Mouse (Mus musculus): ENCODE measurements around the gene Prkcd. TPM values are rescaled to one million over a fixed set of nuclear protein-coding genes. Genes with fewer than 3 reads are reported as not detected.
A peak's percentile ranks its signal among the peaks of the same experiment; 100 is the strongest.

Gene Prkcd
- polyA plus RNA-seq, 1 experiment = 47.5 TPM

DNA sequence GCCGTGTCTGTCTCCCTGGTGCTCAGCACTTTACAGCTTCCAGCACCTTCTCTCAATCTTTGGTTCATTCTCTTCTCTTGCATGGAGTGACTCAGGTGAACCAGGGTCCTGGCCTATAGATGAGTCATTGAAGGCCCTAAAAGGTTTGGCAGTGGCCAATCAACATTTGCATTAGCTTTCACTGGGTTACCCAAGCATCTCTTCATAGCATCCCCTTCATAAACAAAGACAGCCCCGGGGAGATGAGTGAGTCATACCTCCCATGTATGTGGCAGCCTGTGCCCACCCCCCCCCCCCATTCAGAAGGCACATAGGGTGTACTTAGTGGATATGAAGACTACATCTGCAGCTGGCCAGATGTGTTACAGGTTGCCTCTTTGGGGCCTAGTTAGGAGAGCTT lies 69.4 kb downstream of the Prkcd start:
- H3K36me3 ChIP-seq (ENCODE audit: control insufficient read depth, insufficient read depth, low read length, poor library complexity, severe bottlenecking) = peaks cover 48% of the 10 kb centered on the region
- H3K4me3 ChIP-seq (ENCODE audit: low read depth, low read length) = no peak overlapping the region
- H3K27me3 ChIP-seq (ENCODE audit: control insufficient read depth, insufficient read depth, low read length, poor library complexity, severe bottlenecking) = no peaks in the 10 kb centered on the region
- no peak overlapping the region for H3K9ac ChIP-seq (ENCODE audit: low read depth, poor library complexity, severe bottlenecking)
- no peak overlapping the region for H3K27ac ChIP-seq (ENCODE audit: insufficient read depth, low read length)
- TF ChIP-seq CTCF (IDR thresholded peaks at IDR 0.05; ENCODE audit: low read depth, low read length) (no peak), EP300 (IDR thresholded peaks at IDR 0.05; ENCODE audit: insufficient read depth, low read depth, low read length) (no peak), POLR2A (IDR thresholded peaks at IDR 0.05; ENCODE audit: insufficient read depth, low read length) (no peak)
- peaks cover 2% of the 10 kb centered on the region for H3K4me1 ChIP-seq (ENCODE audit: control insufficient read depth, insufficient read depth, low read length)
- H3K9me3 ChIP-seq (replicated peaks; ENCODE audit: control insufficient read depth, insufficient read depth, low read length, poor library complexity, severe bottlenecking) = no peaks in the 10 kb centered on the region

DNA sequence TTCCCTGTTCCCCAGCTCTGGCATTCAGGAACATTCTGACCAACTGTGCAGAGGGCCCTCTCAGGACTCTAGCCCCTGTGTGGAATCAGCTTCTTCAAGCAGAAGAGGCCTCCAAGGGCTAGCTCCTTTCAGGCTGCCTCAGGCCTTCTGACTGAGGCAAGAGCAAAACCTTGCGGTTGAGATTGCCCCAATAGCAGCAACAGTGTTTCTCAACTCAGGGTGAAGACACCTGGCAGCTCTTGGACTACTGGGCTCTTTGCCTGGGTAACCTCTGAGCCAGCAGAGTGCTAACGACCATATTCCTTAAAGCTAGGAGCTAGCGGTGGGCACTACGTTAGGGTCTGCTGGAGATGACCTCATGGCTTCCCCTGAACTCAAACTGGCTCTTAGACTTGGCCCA lies 72.8 kb downstream of the Prkcd start:
- TF ChIP-seq POLR2A (IDR thresholded peaks at IDR 0.05; ENCODE audit: insufficient read depth, low read length) = no peak
- no peak for TF ChIP-seq CTCF (IDR thresholded peaks at IDR 0.05; ENCODE audit: low read depth, low read length)
- TF ChIP-seq EP300 (IDR thresholded peaks at IDR 0.05; ENCODE audit: insufficient read depth, low read depth, low read length) = no peak
- H3K9ac ChIP-seq (ENCODE audit: low read depth, poor library complexity, severe bottlenecking) = no peak overlapping the region
- H3K4me1 ChIP-seq (ENCODE audit: control insufficient read depth, insufficient read depth, low read length) = peaks cover 2% of the 10 kb centered on the region
- peaks cover 24% of the 10 kb centered on the region for H3K36me3 ChIP-seq (ENCODE audit: control insufficient read depth, insufficient read depth, low read length, poor library complexity, severe bottlenecking)
- no peaks in the 10 kb centered on the region for H3K9me3 ChIP-seq (replicated peaks; ENCODE audit: control insufficient read depth, insufficient read depth, low read length, poor library complexity, severe bottlenecking)
- H3K27me3 ChIP-seq (ENCODE audit: control insufficient read depth, insufficient read depth, low read length, poor library complexity, severe bottlenecking) = no peaks in the 10 kb centered on the region
- H3K4me3 ChIP-seq (ENCODE audit: low read depth, low read length) = no peak overlapping the region
- no peak overlapping the region for H3K27ac ChIP-seq (ENCODE audit: insufficient read depth, low read length)

DNA sequence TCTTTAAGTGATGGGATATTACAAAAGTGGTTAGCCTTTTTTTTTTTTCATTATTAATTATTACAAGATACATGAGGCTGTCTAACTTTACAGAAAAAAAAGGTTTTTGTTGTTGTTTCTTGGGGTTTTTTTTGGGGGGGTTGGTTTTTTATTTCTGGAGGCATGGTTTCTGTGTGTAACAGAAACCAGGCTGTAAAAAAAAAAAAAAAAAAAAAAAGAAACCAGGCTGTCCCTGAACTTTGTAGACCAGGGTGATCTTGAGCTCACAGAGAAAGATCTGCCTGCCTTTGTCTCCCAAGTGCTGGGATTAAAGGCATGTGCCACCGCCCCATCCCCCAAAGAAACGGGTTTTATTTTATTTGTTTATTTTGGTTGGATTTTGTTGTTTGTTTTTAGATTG lies 74.0 kb downstream of the Prkcd start:
- H3K4me1 ChIP-seq (ENCODE audit: control insufficient read depth, insufficient read depth, low read length) = peaks cover 1% of the 10 kb centered on the region
- H3K9me3 ChIP-seq (replicated peaks; ENCODE audit: control insufficient read depth, insufficient read depth, low read length, poor library complexity, severe bottlenecking) = no peaks in the 10 kb centered on the region
- TF ChIP-seq CTCF (IDR thresholded peaks at IDR 0.05; ENCODE audit: low read depth, low read length) = no peak
- TF ChIP-seq POLR2A (IDR thresholded peaks at IDR 0.05; ENCODE audit: insufficient read depth, low read length) = no peak
- TF ChIP-seq EP300 (IDR thresholded peaks at IDR 0.05; ENCODE audit: insufficient read depth, low read depth, low read length) = no peak
- H3K9ac ChIP-seq (ENCODE audit: low read depth, poor library complexity, severe bottlenecking) = no peak overlapping the region
- no peak overlapping the region for H3K27ac ChIP-seq (ENCODE audit: insufficient read depth, low read length)
- H3K27me3 ChIP-seq (ENCODE audit: control insufficient read depth, insufficient read depth, low read length, poor library complexity, severe bottlenecking) = no peaks in the 10 kb centered on the region
- H3K4me3 ChIP-seq (ENCODE audit: low read depth, low read length) = no peak overlapping the region
- peaks cover 24% of the 10 kb centered on the region for H3K36me3 ChIP-seq (ENCODE audit: control insufficient read depth, insufficient read depth, low read length, poor library complexity, severe bottlenecking)

- no peak overlapping the region for H3K9ac ChIP-seq (ENCODE audit: low read depth, poor library complexity, severe bottlenecking)
- H3K9me3 ChIP-seq (replicated peaks; ENCODE audit: control insufficient read depth, insufficient read depth, low read length, poor library complexity, severe bottlenecking) = no peaks in the 10 kb centered on the region
- peaks cover 22% of the 10 kb centered on the region for H3K36me3 ChIP-seq (ENCODE audit: control insufficient read depth, insufficient read depth, low read length, poor library complexity, severe bottlenecking)
- H3K4me1 ChIP-seq (ENCODE audit: control insufficient read depth, insufficient read depth, low read length) = peaks cover 1% of the 10 kb centered on the region
- no peak overlapping the region for H3K4me3 ChIP-seq (ENCODE audit: low read depth, low read length)
- TF ChIP-seq CTCF (IDR thresholded peaks at IDR 0.05; ENCODE audit: low read depth, low read length) (no peak), POLR2A (IDR thresholded peaks at IDR 0.05; ENCODE audit: insufficient read depth, low read length) (no peak), EP300 (IDR thresholded peaks at IDR 0.05; ENCODE audit: insufficient read depth, low read depth, low read length) (no peak)
- no peaks in the 10 kb centered on the region for H3K27me3 ChIP-seq (ENCODE audit: control insufficient read depth, insufficient read depth, low read length, poor library complexity, severe bottlenecking)
- no peak overlapping the region for H3K27ac ChIP-seq (ENCODE audit: insufficient read depth, low read length)
Observed at GRCm38 (mm10) chr14:30551509-30551908, 74.5 kb downstream of the Prkcd start.

DNA sequence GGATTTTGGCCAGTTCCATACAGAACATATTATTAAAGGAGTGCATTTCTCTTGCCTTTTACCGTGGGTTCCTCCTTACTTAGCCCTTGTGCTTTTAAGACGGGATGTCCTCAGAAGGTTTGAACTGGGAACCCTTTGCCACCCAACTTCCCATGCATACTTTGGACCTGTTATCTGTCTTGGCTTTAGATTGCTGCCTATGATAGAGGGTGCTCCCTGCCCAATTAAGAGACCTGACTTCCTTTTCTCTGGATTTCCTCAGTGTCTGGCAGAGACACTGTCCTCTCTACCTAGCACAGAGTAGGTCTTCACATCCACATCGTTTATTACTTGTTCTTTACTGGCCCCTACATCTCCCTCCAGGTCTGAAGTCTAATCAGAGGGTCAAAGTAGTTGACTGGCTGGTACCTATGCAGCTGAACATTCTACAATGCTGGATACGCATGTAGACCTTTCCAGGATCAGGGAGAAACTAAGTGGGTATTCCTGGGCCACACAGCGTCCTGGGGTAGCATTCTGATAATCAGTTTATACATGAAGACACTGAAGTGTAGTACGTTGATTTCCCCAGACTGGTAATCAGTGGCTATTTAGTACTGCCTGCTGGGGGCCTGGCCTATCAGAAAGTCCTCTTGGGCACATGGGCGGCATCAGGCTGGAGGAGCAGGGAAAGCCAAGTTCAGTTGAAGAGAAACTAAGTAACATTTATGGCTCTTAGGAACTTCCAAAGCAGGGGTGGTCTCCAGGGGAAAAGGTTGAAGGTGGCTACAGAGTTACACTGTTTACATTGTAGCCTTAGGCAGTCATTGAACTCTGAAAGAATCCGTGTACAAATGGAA lies 75.6 kb downstream of the Prkcd start:
- Histone ChIP-seq H3K36me3 (ENCODE audit: control insufficient read depth, insufficient read depth, low read length, poor library complexity, severe bottlenecking) (peaks cover 16% of the 10 kb centered on the region), H3K9ac (ENCODE audit: low read depth, poor library complexity, severe bottlenecking) (peak overlapping the region; percentile 89), H3K9me3 (replicated peaks; ENCODE audit: control insufficient read depth, insufficient read depth, low read length, poor library complexity, severe bottlenecking) (no peaks in the 10 kb centered on the region), H3K4me3 (ENCODE audit: low read depth, low read length) (peak overlapping the region; percentile 86), H3K27me3 (ENCODE audit: control insufficient read depth, insufficient read depth, low read length, poor library complexity, severe bottlenecking) (no peaks in the 10 kb centered on the region), H3K27ac (ENCODE audit: insufficient read depth, low read length) (no peak overlapping the region), H3K4me1 (ENCODE audit: control insufficient read depth, insufficient read depth, low read length) (peaks cover 1% of the 10 kb centered on the region)
- TF ChIP-seq POLR2A (IDR thresholded peaks at IDR 0.05; ENCODE audit: insufficient read depth, low read length) (no peak), CTCF (IDR thresholded peaks at IDR 0.05; ENCODE audit: low read depth, low read length) (no peak), EP300 (IDR thresholded peaks at IDR 0.05; ENCODE audit: insufficient read depth, low read depth, low read length) (no peak)

DNA sequence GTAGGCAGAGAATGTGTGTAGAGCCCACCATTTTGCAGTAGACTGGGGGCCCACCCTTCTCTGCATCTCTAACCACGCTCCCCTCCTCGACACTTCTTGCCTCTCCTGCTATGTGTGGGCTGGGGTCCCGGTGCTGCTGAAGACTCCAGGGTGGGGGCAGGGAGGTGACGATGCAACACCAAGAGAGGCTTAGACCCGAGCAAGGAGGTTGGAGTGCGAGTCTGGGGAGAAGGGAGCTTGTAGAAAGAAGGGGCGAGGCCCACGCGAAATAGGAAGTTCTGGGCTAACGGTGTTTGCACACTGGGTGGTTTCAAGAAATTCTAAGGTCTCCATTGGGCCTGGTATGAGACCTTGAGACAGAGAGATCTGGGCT lies 76.2 kb downstream of the Prkcd start:
- peaks cover 1% of the 10 kb centered on the region for H3K4me1 ChIP-seq (ENCODE audit: control insufficient read depth, insufficient read depth, low read length)
- no peaks in the 10 kb centered on the region for H3K27me3 ChIP-seq (ENCODE audit: control insufficient read depth, insufficient read depth, low read length, poor library complexity, severe bottlenecking)
- peaks cover 16% of the 10 kb centered on the region for H3K36me3 ChIP-seq (ENCODE audit: control insufficient read depth, insufficient read depth, low read length, poor library complexity, severe bottlenecking)
- TF ChIP-seq EP300 (IDR thresholded peaks at IDR 0.05; ENCODE audit: insufficient read depth, low read depth, low read length) (no peak), POLR2A (IDR thresholded peaks at IDR 0.05; ENCODE audit: insufficient read depth, low read length) (no peak), CTCF (IDR thresholded peaks at IDR 0.05; ENCODE audit: low read depth, low read length) (no peak)
- no peaks in the 10 kb centered on the region for H3K9me3 ChIP-seq (replicated peaks; ENCODE audit: control insufficient read depth, insufficient read depth, low read length, poor library complexity, severe bottlenecking)
- peak overlapping the region; percentile 89 for H3K9ac ChIP-seq (ENCODE audit: low read depth, poor library complexity, severe bottlenecking)
- H3K4me3 ChIP-seq (ENCODE audit: low read depth, low read length) = peak overlapping the region; percentile 86
- no peak overlapping the region for H3K27ac ChIP-seq (ENCODE audit: insufficient read depth, low read length)
